Mouse (Mus musculus) adrenal gland, postnatal 10 days (tissue): Measurements from ENCODE around the gene Strn4. TPM values are rescaled to one million over a fixed set of nuclear protein-coding genes. Genes with fewer than 3 reads are reported as not detected.

ENCODE experiments used
- DNase-seq: peaks from one replicate; pipeline ENCODE4 v3.0.0; 2021; ENCODE audit warnings: mixed read lengths
- long read RNA-seq, 2 experiments: library from polyadenylated mRNA; stranded (forward); transcript quantifications; one replicate each; pipeline ENCODE4 v2.0.0; 2021
- total RNA-seq, 2 experiments: library from RNA; stranded (reverse); gene quantifications; 2 replicates each; pipeline ENCODE4 v1.2.3; 2021

Gene Strn4
- 10 to 100 TPM; 63.8 to 72.8 TPM for total RNA-seq
- long read RNA-seq, experiment 1, transcript Strn4-201 (18 exons, 3,535 nt): minor isoform, 27 of 169 reads
- long read RNA-seq, experiment 1, transcript Strn4-202 (18 exons, 3,082 nt): major isoform, 102 of 169 reads
- long read RNA-seq, experiment 1, partial matches to known transcripts: 35 of 169 reads
- long read RNA-seq, experiment 1, other reads (novel, unspliced or antisense): 5 of 169 reads
- long read RNA-seq, experiment 2, transcript Strn4-201 (18 exons, 3,535 nt): minor isoform, 10 of 99 reads
- long read RNA-seq, experiment 2, transcript Strn4-202 (18 exons, 3,082 nt): major isoform, 64 of 99 reads
- long read RNA-seq, experiment 2, partial matches to known transcripts: 9 of 99 reads
- long read RNA-seq, experiment 2, other reads (novel, unspliced or antisense): 16 of 99 reads

DNA sequence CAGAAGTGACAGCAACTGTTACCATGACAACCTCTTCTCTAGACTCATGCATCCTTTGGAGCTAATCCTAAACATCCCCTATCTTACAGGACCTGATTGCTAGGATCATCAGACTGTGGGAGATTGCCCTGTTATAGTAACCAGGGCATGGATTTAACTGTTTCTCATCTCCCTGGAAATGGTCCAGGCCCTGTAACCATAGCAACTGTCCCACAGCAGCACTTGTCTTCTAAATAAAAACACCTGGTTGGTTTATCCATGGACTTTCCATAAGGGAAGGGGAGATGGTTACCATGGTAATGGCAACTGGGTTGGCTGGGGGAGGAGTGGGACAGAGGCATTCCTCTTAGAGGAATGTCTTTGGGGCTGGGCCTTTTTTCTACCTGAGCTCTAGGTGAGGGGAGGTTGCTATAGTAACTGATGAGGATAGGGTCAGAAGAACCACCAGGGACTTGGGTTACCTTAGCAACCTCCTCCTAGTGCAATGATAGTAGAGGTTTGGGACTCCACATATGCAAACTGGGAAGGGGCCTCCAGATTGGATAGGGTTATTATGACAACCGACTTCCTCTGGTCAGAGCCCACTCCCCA is at the start of gene Strn4:
Gene Strn4 (plus strand): TSS at position 539 of the 591 bp plus-strand sequence.
- DNase-seq: no peak

DNA sequence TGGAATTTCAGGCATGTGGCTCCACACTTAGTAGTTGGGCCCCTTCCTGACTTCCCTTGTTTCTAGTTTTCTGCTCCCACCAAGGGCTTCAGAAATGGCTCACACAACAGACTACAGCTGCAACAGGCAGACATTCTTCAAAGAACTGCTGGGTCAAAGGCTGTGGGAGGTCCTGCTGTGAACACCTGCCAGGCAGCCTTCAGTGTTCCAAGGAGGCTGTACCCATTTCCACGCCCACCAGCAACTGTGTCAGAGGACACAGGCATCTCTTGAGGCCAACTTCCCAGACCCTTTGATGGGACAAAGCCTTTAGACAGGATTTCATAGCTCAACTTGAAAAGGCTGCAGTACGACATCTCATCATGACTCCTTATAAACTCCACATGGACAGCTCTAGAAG is 49.2 kb upstream of the Strn4 start:
- DNase-seq: no peak

DNA sequence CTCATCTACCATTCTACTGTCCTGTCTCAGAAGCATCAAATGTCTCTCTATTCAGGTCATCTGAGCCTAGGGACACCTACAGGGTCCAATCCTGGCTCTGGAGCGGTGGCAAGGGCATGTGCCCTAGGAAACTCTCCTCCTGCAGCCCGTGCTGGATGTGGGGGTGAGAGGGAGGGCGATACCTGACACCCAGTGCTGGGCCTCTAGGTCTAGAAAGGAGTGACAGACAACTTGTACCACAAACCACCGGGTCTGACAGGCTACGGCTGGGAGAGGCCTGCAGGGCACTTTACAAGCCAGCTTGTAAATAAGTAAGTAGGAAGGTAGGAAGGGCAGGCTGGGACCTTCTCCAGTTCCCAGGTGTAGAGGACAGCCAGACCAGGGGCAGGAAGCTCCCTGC is 39.8 kb upstream of the Strn4 start:
- DNase-seq: no peak

DNA sequence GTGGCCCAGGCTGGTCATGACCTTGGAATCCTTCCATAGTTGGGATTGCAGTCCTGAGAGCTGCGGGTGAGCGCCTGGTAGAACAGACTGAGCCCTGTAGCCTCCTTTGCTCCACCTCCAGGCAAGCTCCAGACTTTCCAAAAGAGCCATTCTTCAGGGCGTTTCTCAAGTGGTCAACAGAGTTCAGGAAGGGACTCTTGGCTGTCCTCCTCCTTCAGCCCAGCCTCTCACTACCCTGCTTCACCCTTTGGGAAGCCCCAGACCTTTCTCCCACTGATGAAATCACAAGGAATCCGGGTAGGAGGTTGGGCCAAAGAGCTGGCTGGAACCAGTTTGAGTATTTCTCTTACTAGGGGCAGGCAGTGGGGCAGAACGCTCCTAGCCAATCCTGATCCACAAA is 35.6 kb upstream of the Strn4 start:
- peak; percentile 70 for DNase-seq

DNA sequence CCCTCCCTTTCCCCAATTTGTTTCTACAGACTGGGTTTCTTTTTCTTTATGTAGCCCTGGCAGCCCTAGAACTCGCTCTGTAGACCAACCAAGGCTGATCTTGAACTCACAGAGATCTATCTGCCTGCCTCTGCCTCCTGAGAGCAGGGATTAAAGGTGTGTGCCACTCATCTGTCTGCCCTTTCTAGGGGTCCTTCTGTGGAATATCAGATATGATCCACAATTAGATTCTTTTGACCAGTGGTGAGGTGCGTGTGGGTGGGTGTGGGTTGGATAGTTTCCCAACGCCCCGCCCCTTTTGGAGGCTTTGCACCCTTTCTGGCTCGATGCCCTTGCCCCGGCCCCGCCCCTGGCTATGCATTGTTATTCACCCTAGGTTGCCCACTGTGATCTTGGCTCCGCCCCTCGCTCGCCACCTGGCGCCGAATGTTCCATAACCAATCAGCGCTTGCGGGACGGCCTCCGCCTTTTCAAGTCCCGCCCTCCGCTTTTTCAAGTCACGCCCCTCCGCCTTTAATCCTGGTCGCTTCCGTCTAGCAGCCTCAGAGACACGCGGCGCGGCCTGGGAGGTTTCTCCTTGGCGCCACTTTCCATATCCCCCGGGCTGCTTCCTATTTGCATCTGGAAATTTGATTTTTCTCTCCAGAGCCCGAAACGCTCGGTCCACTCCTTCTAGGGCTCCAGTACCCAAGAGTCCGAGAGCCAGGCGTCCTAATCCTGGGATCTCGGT is 34.7 kb upstream of the Strn4 start, which contains the start of gene Slc1a5:
Gene Slc1a5 (plus strand): TSS at position 516 of the 730 bp plus-strand sequence.
- peak; percentile 93 for DNase-seq

DNA sequence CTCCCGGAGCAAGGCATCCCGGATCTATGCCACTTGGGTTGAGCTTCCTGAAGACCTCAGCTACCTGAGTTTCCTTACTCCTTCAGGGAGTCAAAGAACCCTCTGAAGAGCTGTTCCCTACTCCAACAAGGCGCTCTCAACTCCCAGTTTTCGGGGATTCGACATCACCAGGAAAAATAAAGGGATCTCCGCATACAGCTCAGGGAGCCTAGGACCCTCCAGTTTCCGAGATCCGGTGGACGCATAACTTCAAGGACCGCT is 34.2 kb upstream of the Strn4 start:
- DNase-seq: no peak

DNA sequence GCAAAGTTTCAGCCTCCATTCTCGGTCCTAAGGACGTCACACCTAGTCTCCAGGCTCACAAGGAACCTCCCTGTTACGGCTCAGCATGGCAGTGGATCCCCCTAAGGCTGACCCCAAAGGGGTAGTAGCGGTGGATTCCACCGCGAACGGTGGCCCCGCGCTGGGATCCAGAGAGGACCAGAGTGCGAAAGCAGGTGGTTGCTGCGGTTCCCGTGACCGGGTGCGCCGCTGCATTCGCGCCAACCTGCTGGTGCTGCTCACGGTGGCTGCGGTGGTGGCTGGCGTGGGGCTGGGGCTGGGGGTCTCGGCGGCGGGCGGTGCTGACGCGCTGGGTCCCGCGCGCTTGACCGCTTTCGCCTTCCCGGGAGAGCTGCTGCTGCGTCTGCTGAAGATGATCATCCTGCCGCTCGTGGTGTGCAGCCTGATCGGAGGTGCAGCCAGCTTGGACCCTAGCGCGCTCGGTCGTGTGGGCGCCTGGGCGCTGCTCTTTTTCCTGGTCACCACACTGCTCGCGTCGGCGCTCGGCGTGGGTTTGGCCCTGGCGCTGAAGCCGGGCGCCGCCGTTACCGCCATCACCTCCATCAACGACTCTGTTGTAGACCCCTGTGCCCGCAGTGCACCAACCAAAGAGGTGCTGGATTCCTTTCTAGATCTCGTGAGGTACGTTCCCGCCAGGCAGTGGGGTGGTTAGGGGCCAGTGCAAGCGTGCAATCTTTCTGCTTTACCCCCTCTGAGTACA is 33.7 kb upstream of the Strn4 start:
- peak; percentile 47 for DNase-seq

DNA sequence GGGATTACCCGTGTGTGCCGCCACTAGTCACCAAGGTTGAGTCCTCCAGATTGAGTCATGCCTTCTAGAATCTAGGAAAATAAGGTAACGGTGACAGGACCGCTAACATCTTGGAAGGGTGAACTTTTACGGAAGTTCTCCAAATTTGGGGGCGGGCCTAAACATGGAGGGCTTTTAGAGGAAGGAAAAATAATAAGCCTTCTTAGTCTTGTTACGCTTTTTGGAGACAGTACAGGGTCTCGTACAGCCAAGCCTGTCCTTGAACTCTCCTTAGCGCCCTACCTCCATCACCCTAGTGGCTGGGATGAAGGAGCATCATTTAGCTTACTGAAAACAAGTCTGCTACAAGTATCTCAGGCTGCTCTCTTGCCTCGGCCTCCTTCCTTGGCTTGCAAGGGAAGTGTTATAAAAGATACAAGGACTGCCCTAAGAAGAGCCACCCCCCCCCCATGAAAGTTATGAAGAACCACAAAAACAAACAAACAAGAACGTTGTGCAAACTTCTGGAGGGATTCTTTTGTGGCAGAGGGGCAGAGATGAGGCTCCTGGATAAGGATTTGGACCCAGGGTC is 33.0 kb upstream of the Strn4 start:
- no peak for DNase-seq

DNA sequence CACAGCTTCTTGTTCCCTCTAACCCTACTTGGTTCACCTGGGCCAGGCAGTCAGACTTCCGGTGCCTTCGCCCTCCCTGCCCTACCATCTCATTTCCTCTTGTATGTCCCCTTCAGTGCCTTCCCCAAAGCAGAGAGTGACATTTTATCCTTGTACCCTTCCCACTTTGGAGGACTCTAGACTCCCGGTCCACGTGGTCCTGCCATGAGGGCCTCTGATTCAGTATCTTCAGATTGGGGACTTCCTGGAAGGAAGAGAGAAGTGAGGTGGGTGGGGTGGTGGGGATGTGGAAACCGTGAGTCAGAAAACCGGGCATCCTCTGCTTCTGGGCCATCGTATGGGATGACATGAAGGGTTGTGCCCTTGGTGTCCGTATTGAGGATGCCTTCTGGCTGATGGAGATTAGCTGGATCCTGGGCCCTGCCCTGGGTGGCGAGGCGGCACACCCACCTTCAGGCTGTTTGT is 32.4 kb upstream of the Strn4 start:
- peak; percentile 18 for DNase-seq

DNA sequence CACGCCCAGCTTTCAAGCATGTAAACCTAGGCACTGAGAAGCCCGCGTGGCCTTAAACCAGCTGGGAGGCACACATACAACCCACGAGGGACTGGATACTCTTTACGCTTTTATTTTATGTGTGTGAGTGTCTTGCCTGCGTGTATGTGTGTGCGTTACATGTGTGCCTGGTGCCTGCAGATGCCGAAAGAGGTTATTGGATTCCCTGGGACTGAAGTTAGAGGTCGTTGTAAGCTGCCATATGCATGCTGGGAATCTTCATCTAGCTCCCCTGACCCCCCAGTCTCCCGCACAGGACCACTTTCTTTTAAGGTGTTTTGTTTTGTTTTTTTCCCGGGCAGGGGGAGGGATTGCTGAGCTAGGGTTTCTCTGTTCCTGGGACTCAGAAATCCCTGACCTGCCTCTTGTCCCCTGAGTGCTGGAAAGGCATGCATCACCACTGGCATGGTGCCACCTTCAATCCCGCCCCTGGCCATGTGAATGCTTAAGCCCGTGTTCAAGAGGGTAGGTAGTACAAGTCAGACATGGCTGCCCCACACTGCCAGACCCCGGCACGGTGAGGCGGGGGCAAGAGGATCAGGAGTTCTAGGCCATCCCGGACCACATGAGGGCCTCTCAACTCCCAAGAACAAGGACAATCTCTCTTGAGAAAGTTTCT is 31.8 kb upstream of the Strn4 start:
- peak; percentile 84 for DNase-seq

DNA sequence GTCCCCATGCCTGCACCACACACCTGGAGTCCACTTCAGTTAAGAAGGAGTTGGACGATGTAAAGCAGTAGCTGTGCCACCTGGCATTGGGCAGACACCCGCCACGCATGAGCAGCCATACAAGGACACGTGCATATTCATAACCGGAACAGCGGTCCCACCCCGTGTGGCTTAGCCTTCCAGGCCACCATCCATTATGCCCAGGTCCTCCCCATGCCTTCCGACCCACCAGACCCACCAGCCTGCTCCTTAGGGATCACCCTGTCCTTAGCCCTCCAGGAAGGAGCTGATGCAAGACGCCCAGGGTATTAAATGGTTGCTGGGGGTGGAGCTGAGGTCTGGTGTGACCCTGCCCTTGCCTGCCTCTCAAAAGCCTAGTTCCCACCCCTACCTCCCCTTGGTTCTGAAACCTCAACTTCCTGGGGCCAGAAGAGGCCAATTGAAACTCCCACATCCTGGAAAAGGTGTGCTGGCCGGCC is 31.2 kb upstream of the Strn4 start:
- no peak for DNase-seq

DNA sequence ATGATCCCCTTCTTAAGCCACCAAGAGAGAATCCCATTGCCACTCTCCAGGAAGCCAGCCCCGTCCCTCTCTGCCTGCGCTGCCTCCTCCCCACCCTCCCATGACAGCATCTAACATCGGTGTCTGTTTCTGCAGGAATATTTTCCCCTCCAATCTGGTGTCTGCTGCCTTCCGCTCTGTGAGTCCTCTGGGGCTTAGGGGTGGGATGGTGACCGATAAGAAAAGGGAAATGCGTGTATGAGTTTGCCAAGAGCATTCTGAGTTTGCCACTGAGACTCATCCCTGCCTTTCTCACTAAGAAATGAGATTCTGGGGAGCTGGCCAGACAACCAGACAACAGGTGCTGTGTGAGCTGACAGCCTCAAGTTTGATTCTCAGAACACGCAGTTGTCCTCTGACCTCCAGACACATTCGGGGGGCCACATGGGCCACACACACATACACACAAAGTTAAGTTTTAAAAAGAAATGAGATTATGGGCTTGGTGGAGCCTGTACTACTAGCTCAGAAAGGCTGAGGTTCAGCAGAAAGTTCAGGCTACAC is 30.1 kb upstream of the Strn4 start:
- no peak for DNase-seq

DNA sequence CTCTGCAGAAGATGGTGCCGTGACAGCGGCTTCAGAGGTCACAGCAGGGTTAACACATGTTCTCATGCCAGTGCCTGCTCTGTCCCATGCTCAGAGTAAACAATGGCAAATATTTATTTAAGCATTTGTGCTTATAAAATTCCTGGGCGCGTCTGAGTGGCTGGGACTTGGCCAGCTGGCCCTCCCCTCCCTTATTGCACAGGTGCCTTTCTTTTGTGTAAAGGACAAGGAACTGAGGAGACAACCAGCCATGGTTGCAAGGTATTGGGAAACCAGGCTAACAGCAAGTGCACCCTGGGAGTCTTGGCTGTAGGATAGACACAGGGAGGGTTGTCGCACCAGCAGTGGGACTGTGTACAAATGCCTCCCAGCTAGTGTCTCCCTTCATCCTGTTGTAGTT is 23.4 kb upstream of the Strn4 start:
- DNase-seq: no peak

DNA sequence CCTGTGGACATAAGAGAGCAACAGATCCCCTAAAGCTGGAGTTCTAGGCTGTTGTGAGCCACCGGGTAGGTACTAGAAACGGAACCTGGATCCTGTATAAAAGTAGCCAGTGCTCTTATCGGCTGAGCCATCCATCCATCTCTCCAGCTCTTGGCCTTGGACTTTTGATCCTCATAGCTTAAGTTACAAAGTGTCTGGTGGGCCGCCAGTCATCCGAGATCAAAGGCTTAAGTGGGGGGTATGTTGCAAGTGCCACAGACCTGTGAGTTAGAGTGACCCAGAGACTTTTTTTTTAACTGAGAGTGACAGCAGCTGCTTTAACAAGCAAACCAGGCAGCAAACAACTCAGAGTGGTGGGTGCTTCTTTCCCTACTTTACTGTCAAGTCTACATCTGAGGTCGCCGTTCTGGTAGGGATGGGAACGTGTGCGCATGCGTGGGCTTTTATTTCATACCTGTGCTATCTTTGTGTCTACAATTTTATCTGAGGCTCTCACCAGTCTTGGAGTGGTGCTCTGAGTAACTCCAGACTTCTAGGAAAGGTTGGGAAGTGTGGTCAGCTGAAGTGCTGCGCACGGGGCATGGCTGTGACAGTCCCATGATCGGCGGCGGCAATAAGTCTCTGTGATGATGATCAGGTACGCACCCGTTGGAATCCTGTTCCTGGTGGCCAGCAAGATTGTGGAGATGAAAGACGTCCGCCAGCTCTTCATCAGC is 22.5 kb upstream of the Strn4 start:
- no peak for DNase-seq

DNA sequence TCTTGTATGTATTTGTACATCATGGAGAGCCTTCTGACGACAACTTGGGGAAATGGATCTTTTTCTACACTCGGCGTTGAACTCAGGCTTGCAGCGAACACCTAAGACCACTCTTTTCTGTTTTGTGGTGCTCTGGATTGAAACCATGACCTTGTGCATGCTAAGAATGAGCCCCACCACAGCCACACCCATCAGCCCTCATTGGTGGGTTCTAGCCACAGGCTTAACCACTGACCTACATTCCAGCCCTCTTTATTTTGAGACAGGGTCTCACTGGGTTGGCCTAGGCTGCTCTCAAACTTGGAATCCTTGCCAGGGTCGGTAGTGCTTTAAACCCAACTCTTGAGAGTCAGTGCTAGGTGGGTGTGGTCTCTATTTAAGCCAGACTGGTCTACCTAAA is 20.8 kb upstream of the Strn4 start:
- DNase-seq: no peak

DNA sequence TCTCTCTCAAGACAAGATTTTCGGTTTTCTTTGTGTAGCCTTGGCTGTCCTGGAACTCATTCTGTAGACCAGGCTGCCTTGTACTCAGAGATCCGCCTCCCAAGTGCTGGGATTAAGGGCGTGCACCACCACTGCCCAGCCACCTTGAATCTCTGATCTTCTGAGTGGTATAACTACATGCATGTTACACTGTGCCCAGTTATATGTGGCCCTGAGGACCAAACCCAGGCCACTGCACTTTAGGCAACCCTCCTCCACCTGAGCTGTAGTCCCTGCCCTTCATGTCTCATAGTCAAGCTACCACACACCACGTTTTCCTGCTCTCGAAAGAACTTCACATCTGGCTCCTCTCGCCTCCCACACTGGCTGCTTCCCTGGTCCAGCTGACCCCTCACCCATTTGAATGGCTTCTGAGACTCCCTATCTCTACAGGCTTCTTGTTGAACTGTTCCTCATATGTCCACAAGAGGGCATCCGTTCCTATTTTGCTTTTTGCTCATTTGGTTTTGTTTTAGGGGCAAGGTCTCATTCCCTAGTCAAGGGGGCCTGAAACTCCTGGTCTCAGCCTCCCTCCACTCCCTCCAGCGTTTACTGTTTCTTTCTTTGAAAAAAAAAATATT is 11.2 kb upstream of the Strn4 start:
- DNase-seq: no peak

DNA sequence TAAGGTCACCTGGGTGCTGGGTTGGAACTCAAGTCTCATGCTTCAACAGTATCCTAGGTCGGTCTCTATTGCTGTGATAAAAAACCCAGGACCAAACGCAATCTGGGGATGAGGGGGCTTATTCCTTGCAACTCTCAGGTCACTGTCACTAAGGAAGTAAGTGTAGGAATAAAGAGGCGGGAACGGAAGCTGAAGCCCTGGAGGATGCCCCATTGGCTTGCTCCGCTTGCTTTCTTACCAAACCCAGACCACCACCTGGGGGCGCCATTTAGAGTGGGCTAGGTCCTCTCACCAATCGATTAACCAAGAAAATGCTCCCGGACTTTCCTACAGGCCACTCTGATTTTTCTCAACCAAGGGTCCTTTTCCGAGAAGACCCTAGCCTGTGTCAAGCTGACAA is 7.8 kb upstream of the Strn4 start:
- no peak for DNase-seq

DNA sequence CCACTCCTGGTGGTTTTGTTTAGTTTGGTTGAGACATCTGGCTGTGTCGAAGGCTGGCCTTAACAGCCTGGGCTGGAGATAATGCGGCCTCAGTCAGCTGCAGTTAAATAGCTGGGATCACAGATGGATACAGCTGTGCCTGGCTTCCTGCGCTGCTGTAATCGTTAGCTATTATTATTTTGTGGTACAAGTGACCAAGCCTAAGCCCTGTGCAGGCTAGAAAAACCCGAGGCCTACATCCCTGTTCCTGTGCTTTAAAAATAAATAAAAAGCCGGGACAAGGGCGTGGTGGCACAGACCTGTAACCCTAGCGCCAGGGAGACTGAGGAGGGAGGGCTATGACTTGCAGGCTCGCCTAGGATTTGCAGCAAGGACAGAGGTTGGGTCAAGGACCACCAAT is 7.0 kb upstream of the Strn4 start:
- no peak for DNase-seq

DNA sequence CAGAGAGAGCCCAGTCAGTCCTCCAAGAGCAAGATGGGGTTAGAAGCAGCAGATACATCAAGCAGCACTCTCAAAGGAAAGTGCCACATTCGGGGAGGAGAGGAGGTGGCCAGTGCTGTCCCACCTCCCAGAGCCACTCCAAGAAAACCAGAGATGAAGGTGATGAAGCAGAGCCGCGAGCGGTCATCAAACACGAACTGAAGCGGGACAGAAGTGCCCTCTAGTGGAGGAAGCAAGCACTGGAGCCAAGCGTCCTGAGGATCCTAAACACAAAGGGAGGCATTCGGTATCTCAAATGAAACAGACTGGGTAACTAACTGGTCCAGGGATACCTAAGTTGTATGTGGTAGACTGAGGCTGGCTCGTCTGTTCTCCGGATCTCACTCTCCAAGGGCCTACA is 6.0 kb upstream of the Strn4 start:
- peak; percentile 80 for DNase-seq

DNA sequence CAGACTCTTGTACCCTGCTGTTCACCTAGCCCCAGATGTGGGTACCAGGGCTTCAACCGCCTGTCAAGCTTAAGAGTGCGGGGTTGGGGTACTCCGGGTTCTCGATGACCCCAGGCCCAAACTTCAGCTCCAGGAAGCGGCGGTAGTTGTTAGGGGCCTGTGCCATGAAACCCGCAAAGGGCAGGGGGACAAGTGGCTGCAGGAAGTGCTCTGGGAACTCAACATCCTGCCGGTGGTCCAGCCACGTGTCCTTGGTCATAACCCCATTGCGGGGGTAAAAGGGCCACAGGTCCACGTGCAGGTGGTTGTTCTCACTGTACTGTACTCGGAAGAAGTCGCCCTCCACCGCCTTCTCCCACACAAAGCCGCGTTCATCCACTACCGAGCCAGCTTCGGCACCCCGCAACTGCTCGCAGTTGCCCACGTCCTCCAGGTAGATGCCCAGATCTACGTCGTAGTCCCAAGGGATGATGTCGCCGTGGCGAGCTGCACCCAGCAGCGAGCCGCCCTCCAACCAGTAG is 5.2 kb upstream of the Strn4 start:
- DNase-seq: no peak
